Mouse (Mus musculus): Measurements from ENCODE around the gene Atp5s.

The Atp5s gene

DNA sequence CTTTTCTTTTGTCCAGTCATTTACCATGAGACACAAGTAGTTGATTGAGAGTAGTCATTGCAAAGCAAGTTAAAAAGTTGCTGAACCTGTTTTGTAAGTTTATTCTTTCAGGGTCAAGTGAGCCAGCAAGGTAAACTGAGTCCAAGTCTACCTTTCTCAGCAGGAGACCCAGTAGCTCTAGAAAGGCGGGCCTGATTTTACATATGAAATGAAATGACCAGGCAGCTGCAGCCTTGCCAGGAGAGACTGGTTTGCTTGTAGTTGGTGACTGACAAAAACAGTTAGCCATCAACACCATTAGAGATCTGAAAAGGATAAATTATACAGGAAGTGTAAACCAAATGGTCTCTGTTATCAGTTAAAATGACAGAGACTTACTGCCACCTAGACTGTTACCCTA, 5.6 kb downstream of the Atp5s start:
- DNase-seq (ENCODE audit: extremely low read depth, low read depth, low spot score): no peak

DNA sequence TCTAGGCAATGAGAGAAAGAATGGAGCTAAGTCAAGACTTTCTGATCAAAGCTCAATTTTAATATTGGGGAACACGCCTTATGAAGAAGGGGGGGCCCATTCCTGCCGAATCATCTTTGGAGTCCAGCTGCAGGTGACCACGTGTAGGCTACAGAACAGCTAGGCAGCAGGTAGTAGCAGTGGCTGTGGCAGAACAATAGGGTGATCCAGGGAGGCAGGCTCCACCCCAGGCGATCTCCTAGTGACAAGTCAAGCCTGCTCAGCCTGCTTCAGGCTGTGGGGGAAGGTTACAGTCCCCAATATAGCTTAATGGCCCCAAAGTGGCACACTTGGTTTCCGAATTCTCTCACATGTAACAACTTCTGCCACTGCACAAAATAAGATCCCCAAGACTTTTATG, 7.5 kb downstream of the Atp5s start:
- no peak for DNase-seq (ENCODE audit: extremely low read depth, low read depth, low spot score)

GRCm38 (mm10) chr12:69733518-69733917, 8.8 kb downstream of the Atp5s start:
- DNase-seq (ENCODE audit: extremely low read depth, low read depth, low spot score): no peak

DNA sequence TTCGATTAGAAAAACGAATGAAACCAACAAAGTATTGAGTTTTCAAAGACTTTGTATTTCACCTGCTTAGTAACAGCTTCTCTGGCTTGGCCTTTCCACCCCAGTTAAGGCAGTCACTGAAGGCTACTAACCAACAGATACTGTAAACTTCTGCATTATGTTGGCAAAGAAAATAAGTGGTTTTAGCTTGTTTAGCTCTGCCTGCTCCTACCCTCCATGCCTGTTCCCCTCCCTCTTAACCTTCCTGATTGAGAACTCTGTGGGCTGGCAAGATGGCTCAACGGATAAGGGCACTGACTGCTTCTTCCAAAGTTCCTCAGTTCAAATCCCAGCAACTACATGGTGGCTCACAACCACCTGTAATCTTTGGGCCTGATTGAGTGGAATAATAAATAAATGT, 9.2 kb downstream of the Atp5s start:
- DNase-seq (ENCODE audit: extremely low read depth, low read depth, low spot score): no peak

GRCm38 (mm10) chr12:69741965-69742364, 17.2 kb downstream of the Atp5s start:
- DNase-seq (ENCODE audit: extremely low read depth, low read depth, low spot score): no peak

DNA sequence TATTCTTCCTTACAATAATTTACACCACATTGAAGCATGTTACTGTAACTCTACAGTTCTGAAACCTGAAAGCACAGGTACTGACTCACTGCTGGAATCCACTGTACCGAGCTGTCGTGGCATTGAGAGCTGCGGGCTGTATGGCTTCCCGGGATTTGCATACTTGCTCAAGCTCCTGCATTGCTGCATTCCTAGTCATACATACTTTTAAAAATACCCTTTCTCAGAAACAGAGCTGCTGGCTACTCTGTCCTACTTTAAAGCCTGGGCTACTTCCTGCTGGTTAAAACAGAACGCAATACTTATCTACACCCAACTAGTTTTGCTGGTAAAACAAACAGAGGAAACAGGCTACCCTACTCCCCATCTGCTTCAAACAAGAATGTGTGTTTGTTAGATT, 19.4 kb downstream of the Atp5s start:
- DNase-seq (ENCODE audit: extremely low read depth, low read depth, low spot score): no peak

- no peak for DNase-seq (ENCODE audit: extremely low read depth, low read depth, low spot score)
Observed at GRCm38 (mm10) chr12:69751864-69752341, 27.2 kb downstream of the Atp5s start.

DNA sequence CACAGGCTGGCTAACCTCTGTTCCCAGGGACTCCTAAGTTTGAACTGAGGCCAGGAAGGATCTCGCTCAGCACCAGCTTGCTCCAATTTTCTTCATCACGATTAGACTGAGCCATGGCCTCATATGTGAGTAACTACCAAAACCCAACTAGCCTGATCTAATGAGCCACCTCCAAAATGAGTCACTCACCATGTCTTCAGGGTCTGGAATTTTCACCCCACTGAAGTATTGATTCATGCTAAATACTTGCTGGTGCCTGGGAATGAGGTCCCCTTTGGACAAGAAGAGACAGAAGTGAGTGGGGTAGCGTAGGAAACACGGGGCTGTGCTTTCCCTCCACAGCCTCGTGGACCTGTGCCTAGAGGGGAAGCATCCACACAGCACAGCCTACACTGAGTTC, 29.2 kb downstream of the Atp5s start:
- DNase-seq (ENCODE audit: extremely low read depth, low read depth, low spot score): no peak

GRCm38 (mm10) chr12:69756015-69756414, 31.3 kb downstream of the Atp5s start:
- DNase-seq (ENCODE audit: extremely low read depth, low read depth, low spot score): no peak

DNA sequence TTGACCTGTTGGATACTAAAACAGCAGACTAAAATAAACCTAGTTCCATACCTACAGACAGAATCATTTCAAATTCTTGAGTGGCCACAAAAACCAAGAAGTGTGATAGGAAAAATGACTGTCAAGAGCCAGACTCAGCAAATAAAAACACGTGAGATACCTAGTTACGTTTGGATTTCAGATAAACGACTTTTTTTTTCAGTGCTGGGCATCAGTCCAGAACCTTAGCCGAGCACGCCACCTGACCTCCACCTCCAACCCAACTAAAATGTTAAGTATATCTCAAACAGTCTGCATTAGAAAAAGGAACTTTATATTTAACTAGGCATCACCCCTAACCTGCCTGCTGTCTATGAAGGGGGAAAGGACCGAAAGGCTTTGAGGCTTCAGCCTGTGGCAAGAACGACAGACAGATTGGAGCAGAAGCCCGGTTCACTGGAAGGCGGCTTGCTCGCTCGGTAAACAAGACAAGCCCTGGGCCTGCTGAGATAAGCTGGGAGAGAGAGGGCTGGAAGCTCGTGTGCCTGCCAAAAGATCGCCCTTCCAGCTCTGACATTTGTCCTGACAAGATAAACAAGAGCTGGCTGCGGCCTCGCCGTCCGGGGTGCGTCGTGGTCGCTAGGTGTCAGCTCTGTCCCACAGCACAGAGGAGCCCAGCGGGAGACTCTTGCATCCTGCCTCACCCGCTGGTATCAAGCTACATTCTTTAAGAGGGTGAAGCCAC, 32.8 kb downstream of the Atp5s start:
- peak; percentile 30 for DNase-seq (ENCODE audit: extremely low read depth, low read depth, low spot score)

DNA sequence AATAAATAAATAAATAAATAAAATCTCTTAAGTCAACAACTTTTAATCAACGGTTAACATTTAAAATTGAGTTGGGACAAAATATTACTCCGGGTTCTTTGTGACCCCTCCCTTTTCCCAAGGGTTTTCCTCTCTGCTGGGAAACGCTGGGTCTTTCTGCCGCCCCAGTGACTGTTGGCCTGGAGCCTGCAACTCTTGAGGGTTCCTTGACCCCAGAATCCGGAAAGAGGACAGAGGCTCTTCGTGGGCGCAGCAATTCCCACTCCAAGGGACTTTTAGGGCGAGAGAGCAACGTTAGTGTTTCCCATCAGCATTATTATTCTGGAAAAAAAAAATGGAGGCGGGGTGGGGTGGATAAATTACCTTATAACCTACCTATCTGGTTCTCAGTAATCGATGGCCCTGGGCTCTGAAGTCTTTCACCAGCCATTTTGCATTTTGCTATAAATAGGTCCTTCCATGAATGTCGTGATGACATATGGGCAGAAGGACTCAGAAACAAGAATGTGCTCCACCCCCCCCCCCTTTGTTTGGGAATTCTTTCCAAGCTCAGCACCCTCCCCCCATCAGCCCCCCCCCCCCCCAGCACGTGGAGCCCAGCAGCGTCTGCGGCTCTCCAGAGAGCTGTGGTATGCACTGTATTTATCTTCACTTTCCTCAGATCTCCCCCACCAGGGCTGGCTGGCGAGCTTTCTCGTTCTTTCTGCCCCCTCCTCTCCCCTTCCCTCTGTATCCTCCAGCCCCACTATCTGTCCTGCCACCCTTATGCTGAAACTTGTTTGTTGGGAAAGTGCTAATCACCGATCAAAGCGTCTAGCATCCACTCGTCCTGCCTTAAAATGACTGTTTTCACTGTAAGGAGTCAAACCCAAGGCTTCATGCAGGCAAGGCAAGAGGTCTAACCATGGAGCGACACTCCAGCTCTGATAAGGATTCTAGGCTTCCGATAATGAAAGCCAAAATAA, 33.8 kb downstream of the Atp5s start:
- no peak for DNase-seq (ENCODE audit: extremely low read depth, low read depth, low spot score)

DNA sequence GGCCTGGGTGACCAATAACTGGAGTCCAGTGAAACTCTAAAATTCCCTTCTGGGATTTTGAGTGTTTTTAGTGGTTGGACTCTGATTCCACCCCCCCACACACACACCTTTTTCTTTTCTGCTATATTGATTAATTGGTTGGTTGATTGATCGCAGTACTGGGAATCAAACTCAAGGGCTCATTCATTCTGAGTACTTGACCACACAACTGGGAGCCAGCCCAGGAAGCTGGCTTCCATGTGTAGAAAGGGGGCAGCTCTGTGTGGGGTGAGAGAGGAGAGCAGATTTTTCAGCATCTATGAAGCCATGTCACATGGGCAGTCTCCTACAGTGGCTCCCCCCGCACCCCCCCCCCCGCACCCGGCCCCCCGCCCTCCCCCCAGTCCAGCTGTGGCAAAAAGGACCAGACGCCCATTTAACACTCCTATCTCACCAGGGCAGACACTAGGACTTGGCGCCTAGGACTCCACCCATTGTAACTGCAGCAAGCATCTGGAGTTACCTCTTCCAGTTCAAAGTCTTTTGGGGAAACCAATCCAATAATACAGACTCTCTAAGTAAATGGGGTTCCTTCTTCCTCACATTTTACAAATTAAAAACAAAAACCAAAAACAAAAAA, 34.6 kb downstream of the Atp5s start:
- DNase-seq (ENCODE audit: extremely low read depth, low read depth, low spot score): no peak

DNA sequence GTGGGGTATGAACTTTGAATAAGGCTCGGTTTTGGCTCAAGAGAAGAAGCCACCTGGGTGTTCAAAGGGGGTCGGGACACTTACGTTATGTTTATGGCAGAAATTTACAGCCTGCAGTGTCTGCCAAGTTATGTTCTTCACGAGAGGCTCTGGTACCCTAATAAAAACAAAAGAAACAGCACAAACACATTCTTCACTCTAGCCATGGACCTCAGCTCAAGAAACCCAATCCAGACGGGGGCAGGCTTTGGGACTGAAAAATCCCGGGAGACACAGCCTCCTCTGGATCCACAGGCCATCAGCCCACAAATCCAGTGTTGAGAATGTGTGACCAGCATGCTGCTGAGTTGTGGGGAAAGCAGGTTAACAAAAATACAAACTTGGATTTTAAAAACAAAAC, 35.3 kb downstream of the Atp5s start:
- DNase-seq (ENCODE audit: extremely low read depth, low read depth, low spot score): no peak

- no peak for DNase-seq (ENCODE audit: extremely low read depth, low read depth, low spot score)
Observed at GRCm38 (mm10) chr12:69760743-69761406, 36.1 kb downstream of the Atp5s start.

DNA sequence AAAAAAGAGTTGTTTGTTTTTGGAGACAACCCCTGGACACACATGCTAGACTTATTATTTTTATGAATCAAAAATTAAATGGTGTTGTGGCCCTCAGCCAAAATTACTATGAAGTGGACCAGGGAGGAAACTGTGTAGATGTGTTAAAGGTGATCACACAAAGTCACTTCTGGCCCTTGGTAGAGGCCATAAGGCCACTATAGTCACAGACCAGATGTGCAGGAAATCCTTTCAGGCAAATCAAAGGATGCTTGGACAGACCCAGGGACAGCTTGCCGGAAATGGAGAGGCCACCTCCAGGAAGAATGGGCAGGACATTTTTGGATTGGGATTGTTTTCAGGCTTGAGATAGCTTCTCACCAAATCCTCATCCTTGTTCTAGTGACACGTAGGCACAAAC, 36.9 kb downstream of the Atp5s start:
- DNase-seq (ENCODE audit: extremely low read depth, low read depth, low spot score): no peak

- DNase-seq (ENCODE audit: extremely low read depth, low read depth, low spot score): no peak
Observed at GRCm38 (mm10) chr12:69765543-69765942, 40.8 kb downstream of the Atp5s start.

DNA sequence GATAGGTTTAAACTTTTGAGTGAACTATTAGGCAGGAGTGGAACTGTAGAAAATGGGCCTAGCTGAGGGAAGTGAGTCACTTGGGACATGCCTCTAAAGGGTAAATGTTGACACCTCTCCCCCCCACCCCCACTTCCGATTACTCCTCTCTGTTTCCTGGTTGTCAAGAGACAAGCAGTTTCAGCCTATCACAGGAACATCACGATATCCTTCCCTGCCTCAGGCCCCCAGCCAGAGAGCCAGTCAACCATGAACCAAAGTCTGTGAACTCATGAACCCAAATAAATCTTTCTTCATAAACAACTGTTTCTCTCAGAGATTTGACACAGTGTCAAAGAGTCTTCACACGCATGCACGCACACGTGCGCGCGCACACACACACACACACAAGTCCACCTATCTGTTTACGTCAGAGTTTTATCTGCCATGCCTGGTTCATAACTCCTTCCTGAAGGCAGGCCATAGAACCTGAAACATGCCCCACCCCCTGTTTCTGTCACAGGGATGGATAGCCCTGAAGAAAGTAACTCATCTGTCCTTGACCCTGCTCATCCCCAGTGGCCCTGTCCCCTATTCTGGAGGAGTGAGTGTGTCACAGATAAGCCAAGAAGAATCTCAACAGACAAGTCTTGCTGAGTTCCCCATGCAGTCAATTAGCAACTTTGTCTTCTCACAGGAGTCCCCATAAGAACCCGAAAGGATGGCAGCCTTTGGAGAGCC, 41.6 kb downstream of the Atp5s start:
- DNase-seq (ENCODE audit: extremely low read depth, low read depth, low spot score): no peak

DNA sequence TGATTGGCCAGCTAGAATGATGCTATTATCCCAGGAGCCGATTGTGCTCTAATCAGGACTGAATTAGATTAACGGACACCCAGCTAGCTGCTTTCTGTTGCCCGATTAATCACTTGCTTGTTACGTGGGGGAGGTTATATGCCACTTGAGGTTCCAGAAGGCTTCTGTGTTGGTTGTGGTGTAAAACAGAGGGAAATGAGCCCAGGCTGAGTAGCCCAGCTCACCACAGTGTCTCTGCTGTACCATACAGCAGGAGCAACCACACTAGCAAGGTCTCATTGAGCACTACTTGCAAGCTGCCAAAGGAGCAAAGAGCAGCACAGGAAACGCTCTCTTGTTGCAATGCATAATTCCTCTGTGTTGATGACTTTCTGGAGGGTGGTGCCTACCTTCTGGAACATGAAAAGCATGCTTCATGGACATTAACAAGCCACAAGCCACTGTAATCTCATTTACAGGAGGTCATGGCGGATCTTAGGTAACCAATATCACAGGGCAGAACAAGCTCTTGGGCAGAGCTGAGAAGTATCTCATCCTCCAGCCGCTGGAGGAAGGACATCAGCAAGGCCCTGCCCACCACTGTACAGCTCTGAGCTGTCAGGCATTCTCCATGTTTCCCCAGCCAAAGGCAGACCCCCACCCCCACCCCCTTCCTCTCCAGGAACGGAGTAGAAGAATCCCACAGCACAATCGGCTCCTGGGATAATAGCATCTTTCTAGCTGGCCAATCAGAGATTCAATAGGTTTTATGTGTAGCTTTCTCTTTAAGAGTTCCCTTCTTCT, 42.9 kb downstream of the Atp5s start:
- DNase-seq (ENCODE audit: extremely low read depth, low read depth, low spot score): no peak

DNA sequence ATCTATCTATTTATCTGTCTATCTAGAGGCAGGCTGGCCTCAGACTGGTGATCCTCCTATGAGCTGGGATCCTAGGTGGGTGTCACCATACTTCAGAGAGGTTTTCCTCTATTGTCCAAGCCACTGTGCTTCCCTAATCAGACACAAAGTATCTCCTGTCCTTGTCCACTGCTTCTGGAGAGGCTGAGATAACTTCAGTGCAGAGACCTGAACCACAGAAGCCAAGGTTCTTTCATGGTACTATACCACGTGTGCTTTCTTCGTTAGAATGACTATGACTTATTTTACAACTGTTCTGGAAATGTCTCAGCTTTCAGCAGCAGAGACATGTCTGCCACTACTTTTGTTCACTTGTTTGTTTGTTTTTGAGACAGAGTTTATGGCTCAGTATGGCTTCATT, 44.1 kb downstream of the Atp5s start:
- DNase-seq (ENCODE audit: extremely low read depth, low read depth, low spot score): no peak
